Mouse (Mus musculus) C2C12 (cell line): ENCODE results near the gene Klf11.

ENCODE experiments used
- CEBPB ChIP-seq: IDR thresholded peaks from one replicate; pipeline ENCODE4 v1.6.1; 2011; ENCODE audit warnings: low read depth, mild to moderate bottlenecking, control low read depth, moderate library complexity
- CTCF ChIP-seq: IDR thresholded peaks from one replicate; pipeline ENCODE4 v1.5.1; 2011; ENCODE audit not compliant: control insufficient read depth, insufficient read depth, insufficient read length
- FOSL1 ChIP-seq: IDR thresholded peaks from one replicate; pipeline ENCODE4 v1.8.0; 2011; ENCODE audit warnings: mild to moderate bottlenecking, low read length; ENCODE audit not compliant: poor library complexity, insufficient read depth, severe bottlenecking
- MAX ChIP-seq: IDR thresholded peaks from one replicate; pipeline ENCODE4 v1.6.1; 2011; ENCODE audit warnings: mild to moderate bottlenecking, control low read depth
- MYOD1 ChIP-seq: IDR thresholded peaks from one replicate; pipeline ENCODE4 v1.6.1; 2011; ENCODE audit warnings: low read depth; ENCODE audit not compliant: control insufficient read depth, insufficient read length
- MYOG ChIP-seq: IDR thresholded peaks from one replicate; pipeline ENCODE4 v1.6.1; 2011; ENCODE audit not compliant: control insufficient read depth, insufficient read length; ENCODE audit errors: extremely low read depth
- USF1 ChIP-seq: IDR thresholded peaks from one replicate; pipeline ENCODE4 v1.6.1; 2011; ENCODE audit warnings: low read depth, mild to moderate bottlenecking, control low read depth, moderate library complexity

GRCm38 (mm10) chr12:24658998-24659397 is 7.9 kb downstream of the Klf11 start:
- TF ChIP-seq CTCF = no peak
- no peak for TF ChIP-seq MAX
- TF ChIP-seq FOSL1 = no peak
- no peak for TF ChIP-seq USF1
- TF ChIP-seq MYOD1 = no peak
- TF ChIP-seq CEBPB = no peak
- no peak for TF ChIP-seq MYOG
